Mouse (Mus musculus) hindbrain, postnatal 0 days (tissue): Measurements from ENCODE around the gene Rpl21. TPM values are rescaled to one million over a fixed set of nuclear protein-coding genes. Genes with fewer than 3 reads are reported as not detected.

Experiments
- ATAC-seq: fragments of 200-750 bp; cut with Nextera tagmentation; 2 replicates; pipeline ENCODE4 v1.8.0; 2017; ENCODE audit warnings: mild to moderate bottlenecking, moderate TSS enrichment, moderate library complexity
- DNase-seq: peaks from one replicate; pipeline ENCODE4 v3.0.0-alpha.2; 2015; ENCODE audit warnings: low spot score
- H3K27ac ChIP-seq: fragments of 300-500 bp; sonication (generic); 2 replicates; pipeline ENCODE4 v1.5.1; 2014; ENCODE audit warnings: mild to moderate bottlenecking
- H3K27me3 ChIP-seq: fragments of 300-500 bp; sonication (generic); 2 replicates; pipeline ENCODE4 v1.6.1; 2014; ENCODE audit warnings: low read length, mixed read lengths; ENCODE audit not compliant: insufficient read depth
- H3K36me3 ChIP-seq: fragments of 300-500 bp; sonication (generic); 2 replicates; pipeline ENCODE4 v1.6.1; 2014; ENCODE audit warnings: low read length, mixed read lengths; ENCODE audit not compliant: insufficient read depth
- H3K4me1 ChIP-seq: fragments of 300-500 bp; sonication (generic); 2 replicates; pipeline ENCODE4 v1.6.1; 2014; ENCODE audit warnings: antibody characterized with exemption, low read length, mixed read lengths; ENCODE audit not compliant: insufficient read depth
- H3K4me2 ChIP-seq: fragments of 300-500 bp; sonication (generic); 2 replicates; pipeline ENCODE4 v1.6.1; 2014; ENCODE audit warnings: low read depth, mild to moderate bottlenecking, low read length, moderate library complexity, mixed read lengths
- H3K4me3 ChIP-seq: fragments of 300-500 bp; sonication (generic); 2 replicates; pipeline ENCODE4 v1.5.1; 2014; ENCODE audit warnings: low read length
- H3K9ac ChIP-seq: fragments of 300-500 bp; sonication (generic); replicated peaks from 2 replicates; pipeline ENCODE4 v1.6.1; 2014; ENCODE audit warnings: mild to moderate bottlenecking, low read length, moderate library complexity, mixed read lengths
- H3K9me3 ChIP-seq: fragments of 300-500 bp; sonication (generic); 2 replicates; pipeline ENCODE4 v1.6.1; 2016; ENCODE audit warnings: low read length, mixed read lengths
- CTCF ChIP-seq: IDR thresholded peaks from 2 replicates; pipeline ENCODE4 v1.5.1; 2016; ENCODE audit warnings: antibody characterized with exemption, control low read depth, low read depth
- WGBS: fragments of 180-500 bp; shearing (Covaris S2); extraction: QIAGEN DNeasy Blood & Tissue Kit; methylation state at CpG from one replicate; pipeline ENCODE4 v1.1.7; 2014; 5-methylcytosine and 5-hydroxymethylcytosine counted together
- polyA plus RNA-seq: library from polyadenylated mRNA; unstranded; fragments of >200 nt; fragmentation: Nextera tagmentation; extraction: Ambion mirVana; gene quantifications from 2 replicates; pipeline ENCODE4 v1.2.1, GENCODE M21; 2015
- total RNA-seq: library from RNA; depleted of rRNA; stranded (reverse); fragments of >200 nt; gene quantifications from 2 replicates; pipeline ENCODE4 v1.2.3, GENCODE M21; 2014; rRNA removed

Gene Rpl21
- total RNA-seq (148 and 151 TPM in 2 replicates), polyA plus RNA-seq (346 and 347 TPM in 2 replicates)

DNA sequence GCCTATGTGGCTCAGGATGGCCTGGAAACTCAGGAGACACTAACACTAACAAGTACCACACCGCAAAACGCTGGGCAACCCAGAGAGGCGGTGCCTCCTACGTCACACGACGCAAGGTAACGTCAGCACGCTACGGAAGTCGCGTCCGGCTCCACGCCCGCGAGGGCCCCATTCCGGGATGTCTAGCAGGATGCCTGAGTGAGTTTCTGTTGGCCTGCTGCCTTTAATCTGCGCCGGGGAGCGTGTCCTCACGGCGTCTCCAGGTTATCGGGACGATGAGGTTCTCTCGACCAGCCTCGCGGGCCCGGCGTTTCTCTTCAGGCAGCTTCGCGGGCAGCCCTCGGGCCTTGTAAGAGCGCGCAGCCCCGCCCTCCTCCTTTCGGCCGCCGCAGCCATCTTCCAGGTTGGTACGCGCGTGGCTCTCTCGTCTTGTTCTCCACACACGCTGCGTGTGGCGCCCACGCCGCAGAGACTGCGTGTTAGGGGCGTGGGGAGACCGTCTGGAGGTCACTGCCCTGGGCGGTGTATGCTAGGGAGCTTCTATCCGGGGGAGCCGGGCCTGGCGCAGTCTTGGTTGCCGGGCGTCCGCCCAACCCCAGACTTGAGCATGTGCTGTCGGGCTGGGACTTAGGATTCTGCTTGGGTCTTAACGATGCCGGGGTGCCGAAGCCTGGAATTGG, at the start of gene Rpl21:
Rpl21 (plus strand) TSS at position 122 of the 680 bp plus-strand sequence.
- peaks cover 25% of the 10 kb centered on the region; the same call in 1 of the 2 replicates for H3K36me3 ChIP-seq
- H3K4me2 ChIP-seq = peak within 1 kb of the TSS; percentile 83
- ATAC-seq (peak; percentile 98), DNase-seq (peak; percentile 98)
- H3K4me1 ChIP-seq = peaks cover 9% of the 10 kb centered on the region
- no peak for TF ChIP-seq CTCF
- H3K9ac ChIP-seq = peak within 1 kb of the TSS; percentile 80
- H3K4me3 ChIP-seq = peak within 1 kb of the TSS; percentile 58
- H3K9me3 ChIP-seq = no peaks in the 10 kb centered on the region
- H3K27ac ChIP-seq = peak within 1 kb of the TSS; percentile 89
- WGBS = under 1% methylated on average over 60 of the region's 60 CpGs
- H3K27me3 ChIP-seq = no peaks in the 10 kb centered on the region

DNA sequence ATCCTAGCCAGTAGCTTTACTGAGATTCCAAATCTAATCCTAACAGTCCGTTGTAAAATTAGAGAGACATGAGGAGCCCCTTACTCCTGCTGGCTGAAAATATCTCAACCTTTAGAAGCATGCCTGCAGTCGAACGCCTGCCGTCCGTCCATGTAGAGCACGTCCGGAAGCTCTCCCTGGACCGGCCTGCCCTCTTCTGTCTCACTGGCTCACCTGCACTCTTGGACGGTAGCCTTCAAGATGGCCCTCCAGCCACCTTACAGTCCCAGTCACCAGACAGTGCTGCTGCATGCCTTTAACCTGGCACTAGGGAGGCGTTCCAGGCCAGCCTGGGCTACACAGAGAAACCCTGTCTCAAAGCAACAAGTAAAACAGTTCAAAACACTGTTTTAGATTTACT, 49.4 kb upstream of the Rpl21 start:
- Histone ChIP-seq H3K4me1 (no peaks in the 10 kb centered on the region), H3K27ac (no peak overlapping the region), H3K27me3 (no peaks in the 10 kb centered on the region), H3K9ac (no peak overlapping the region), H3K36me3 (no peaks in the 10 kb centered on the region), H3K4me3 (no peak overlapping the region), H3K9me3 (no peaks in the 10 kb centered on the region), H3K4me2 (no peak overlapping the region)
- DNase-seq (no peak), ATAC-seq (no peak)
- WGBS = 93% methylated on average over 10 of the region's 10 CpGs
- 0 out of 2 replicates have a peak, but pooled peaks have one; percentile 4 for TF ChIP-seq CTCF

DNA sequence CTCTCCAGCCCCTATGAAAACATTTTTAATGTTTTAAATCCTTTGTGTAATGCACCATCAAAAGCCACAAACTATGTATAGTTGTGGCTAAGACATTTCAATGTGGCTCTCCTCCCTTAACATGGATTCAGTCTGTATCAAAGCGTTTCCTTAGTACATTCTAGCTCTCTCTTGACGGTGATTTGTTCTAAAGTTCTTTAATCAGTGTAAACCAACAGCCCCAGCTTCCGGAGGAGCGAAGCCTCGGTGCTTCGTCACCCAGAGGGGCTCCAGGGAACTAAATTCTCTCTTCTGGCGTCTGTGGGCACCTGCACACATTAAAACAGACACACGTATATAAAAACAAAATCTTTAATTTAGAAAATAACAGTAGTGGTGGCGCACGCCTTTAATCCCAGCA, 48.8 kb upstream of the Rpl21 start:
- H3K4me1 ChIP-seq = no peaks in the 10 kb centered on the region
- H3K36me3 ChIP-seq = no peaks in the 10 kb centered on the region
- no peak overlapping the region for H3K9ac ChIP-seq
- no peak overlapping the region for H3K4me2 ChIP-seq
- no peaks in the 10 kb centered on the region for H3K9me3 ChIP-seq
- DNase-seq (no peak), ATAC-seq (no peak)
- no peaks in the 10 kb centered on the region for H3K27me3 ChIP-seq
- H3K27ac ChIP-seq = no peak overlapping the region
- 93% methylated on average over 10 of the region's 10 CpGs for WGBS
- no peak for TF ChIP-seq CTCF
- no peak overlapping the region for H3K4me3 ChIP-seq

DNA sequence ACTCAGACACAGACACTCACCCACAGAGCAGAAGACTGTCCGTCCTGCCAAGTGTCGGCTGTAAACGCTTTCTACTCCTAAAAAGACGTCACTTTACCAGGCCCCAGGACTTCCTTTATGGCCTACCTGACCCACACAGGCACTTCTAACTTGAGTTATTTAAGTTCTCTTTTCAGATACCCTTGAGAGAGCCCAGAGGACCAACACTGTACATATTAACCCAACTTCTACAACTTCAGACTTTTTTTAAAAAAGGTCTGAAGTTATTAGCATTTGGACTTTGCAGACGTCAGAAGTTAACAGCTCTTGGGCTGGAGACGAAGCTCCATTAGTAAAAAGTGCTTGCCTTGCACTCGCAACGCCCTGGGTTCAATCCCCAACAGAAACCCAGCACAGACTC, 46.6 kb upstream of the Rpl21 start:
- Histone ChIP-seq H3K4me1 (peaks cover 6% of the 10 kb centered on the region; the same call in 1 of the 2 replicates), H3K27ac (no peak overlapping the region), H3K9ac (no peak overlapping the region), H3K9me3 (no peaks in the 10 kb centered on the region), H3K36me3 (no peaks in the 10 kb centered on the region), H3K27me3 (no peaks in the 10 kb centered on the region), H3K4me2 (no peak overlapping the region), H3K4me3 (no peak overlapping the region)
- WGBS = 75% methylated on average over 8 of the region's 8 CpGs
- ATAC-seq (no peak), DNase-seq (no peak)
- TF ChIP-seq CTCF = no peak

DNA sequence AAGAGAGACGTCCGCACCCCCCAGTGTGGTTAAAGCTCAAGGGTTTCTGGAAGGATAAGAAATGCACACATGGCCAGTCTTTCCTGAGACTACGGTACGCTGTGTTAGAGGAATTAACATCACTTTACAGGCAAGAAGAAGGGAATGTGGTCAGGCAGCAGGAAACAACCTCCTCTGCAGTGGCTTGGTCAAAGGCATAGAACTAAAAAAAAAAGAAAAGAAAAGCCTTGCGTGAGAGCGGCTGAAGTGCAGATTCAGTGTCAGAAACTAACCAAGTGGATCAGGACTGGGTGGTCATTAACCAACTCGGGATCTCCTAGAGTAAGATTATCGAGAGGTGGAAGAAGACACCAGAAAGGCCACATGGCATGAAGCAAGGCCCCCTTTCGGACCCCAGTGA, 43.3 kb upstream of the Rpl21 start:
- Histone ChIP-seq H3K4me2 (no peak overlapping the region), H3K4me1 (peaks cover 24% of the 10 kb centered on the region), H3K36me3 (no peaks in the 10 kb centered on the region), H3K27ac (no peak overlapping the region), H3K9ac (no peak overlapping the region), H3K27me3 (no peaks in the 10 kb centered on the region), H3K9me3 (no peaks in the 10 kb centered on the region), H3K4me3 (no peak overlapping the region)
- TF ChIP-seq CTCF = no peak
- no peak for DNase-seq
- ATAC-seq = no peak
- WGBS = 72% methylated on average over 9 of the region's 9 CpGs

DNA sequence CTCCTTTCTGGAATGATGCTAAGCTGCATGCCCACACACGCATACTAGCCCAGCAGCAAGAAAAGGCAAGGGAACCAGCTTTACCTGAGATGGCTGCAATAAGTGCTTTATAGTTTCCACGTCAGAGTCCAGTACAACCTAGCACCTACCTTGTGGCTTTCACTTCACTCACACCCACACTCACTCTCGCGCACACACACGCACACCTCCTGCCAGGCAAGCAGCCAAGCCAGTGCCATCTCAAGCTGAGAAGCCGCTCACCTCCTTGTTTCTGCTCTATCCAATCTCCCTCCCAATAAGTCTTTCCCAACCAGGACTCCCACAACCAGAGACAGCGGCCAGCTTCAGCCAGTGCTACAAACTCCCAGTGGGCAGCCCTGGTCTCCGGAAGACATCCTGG, 41.7 kb upstream of the Rpl21 start:
- Histone ChIP-seq H3K36me3 (no peaks in the 10 kb centered on the region), H3K4me1 (peaks cover 24% of the 10 kb centered on the region), H3K4me3 (no peak overlapping the region), H3K4me2 (peak overlapping the region; percentile 16), H3K9me3 (no peaks in the 10 kb centered on the region), H3K9ac (no peak overlapping the region), H3K27ac (no peak overlapping the region), H3K27me3 (no peaks in the 10 kb centered on the region)
- TF ChIP-seq CTCF = no peak
- WGBS = 60% methylated on average over 8 of the region's 8 CpGs
- no peak for DNase-seq
- ATAC-seq = no peak

DNA sequence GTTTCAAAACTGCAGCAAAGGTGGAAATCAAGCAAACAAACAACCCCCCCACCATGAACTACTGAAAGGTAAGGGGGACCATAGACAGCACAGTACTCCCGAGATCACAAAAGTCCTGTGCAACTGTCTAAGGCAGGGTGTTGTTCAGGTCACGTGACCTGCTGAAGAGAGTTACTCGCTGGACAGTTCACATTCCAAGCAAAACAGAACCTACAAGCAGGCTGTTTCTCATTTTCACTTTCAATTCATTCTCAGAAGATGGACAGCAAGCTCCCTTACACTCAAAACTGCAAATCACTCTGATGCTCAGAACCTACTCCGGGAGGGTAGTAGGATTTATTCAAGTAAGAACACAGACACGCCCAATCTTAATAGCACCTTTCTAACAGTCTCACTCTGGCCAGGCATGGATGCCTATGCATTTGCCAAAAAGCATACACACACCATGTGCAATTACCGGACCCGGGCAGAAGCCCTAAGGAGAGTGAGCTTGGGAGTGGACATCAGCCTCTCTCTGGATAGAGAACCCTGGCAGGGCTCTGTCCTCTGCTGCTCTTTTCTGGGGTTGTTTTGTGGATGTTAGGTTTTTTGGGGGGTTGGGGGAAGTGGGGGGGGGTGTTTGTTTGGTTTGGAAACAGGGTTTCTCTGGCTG, 40.4 kb upstream of the Rpl21 start:
- WGBS = 80% methylated on average over 7 of the region's 7 CpGs
- ATAC-seq (no peak), DNase-seq (no peak)
- Histone ChIP-seq H3K4me3 (no peak overlapping the region), H3K4me2 (peak overlapping the region; percentile 10; the same call in 1 of the 2 replicates), H3K27ac (no peak overlapping the region), H3K36me3 (no peaks in the 10 kb centered on the region), H3K27me3 (no peaks in the 10 kb centered on the region), H3K4me1 (peaks cover 24% of the 10 kb centered on the region), H3K9me3 (no peaks in the 10 kb centered on the region), H3K9ac (no peak overlapping the region)
- no peak for TF ChIP-seq CTCF
